Mouse (Mus musculus) erythroblast, embryonic 14.5 days (primary cell): Measurements from ENCODE around the gene Gm42421. TPM values are rescaled to one million over a fixed set of nuclear protein-coding genes. Genes with fewer than 3 reads are reported as not detected.

ENCODE experiments used
- H3K27me3 ChIP-seq: 2 replicates; pipeline ENCODE4 v1.6.1; 2012; ENCODE audit warnings: inconsistent platforms; ENCODE audit not compliant: control insufficient read depth
- H3K36me3 ChIP-seq: 2 replicates; pipeline ENCODE4 v1.6.1; 2012; ENCODE audit warnings: mild to moderate bottlenecking, inconsistent platforms; ENCODE audit not compliant: control insufficient read depth
- H3K4me1 ChIP-seq: 2 replicates; pipeline ENCODE4 v1.6.1; 2012; ENCODE audit warnings: inconsistent platforms; ENCODE audit not compliant: control insufficient read depth
- H3K4me3 ChIP-seq: replicated peaks from 2 replicates; pipeline ENCODE3; 2012; ENCODE audit warnings: moderate library complexity, mild to moderate bottlenecking, inconsistent platforms
- H3K9me3 ChIP-seq: 2 replicates; pipeline ENCODE4 v1.6.1; 2012; ENCODE audit warnings: low read length, inconsistent platforms, mixed read lengths; ENCODE audit not compliant: control insufficient read depth
- GATA1 ChIP-seq: IDR thresholded peaks from 2 replicates; pipeline ENCODE4 v1.6.1; 2012; ENCODE audit warnings: low read length, inconsistent platforms, mixed read lengths
- TAL1 ChIP-seq: IDR thresholded peaks from 3 replicates; pipeline ENCODE4 v1.6.1; 2012; ENCODE audit warnings: low read length, inconsistent platforms, mixed read lengths
- polyA plus RNA-seq: library from polyadenylated mRNA; stranded (reverse); fragments of >175 nt; gene quantifications from 2 replicates; pipeline ENCODE4 v1.2.3, GENCODE M21; 2012

The Gm42421 gene
- polyA plus RNA-seq: not detected in 2 replicates

- Histone ChIP-seq H3K4me3 (no peak within 1 kb of the TSS), H3K36me3 (peaks cover 99% of the 10 kb centered on the region), H3K27me3 (no peaks in the 10 kb centered on the region), H3K9me3 (no peaks in the 10 kb centered on the region), H3K4me1 (peaks cover 34% of the 10 kb centered on the region)
- no peak for TF ChIP-seq TAL1
- no peak for TF ChIP-seq GATA1
Observed at GRCm38 (mm10) chr5:143927875-143928274, at the start of gene Gm42421. TSS of gene Gm42421 (plus strand) at chr5:143928175.

DNA sequence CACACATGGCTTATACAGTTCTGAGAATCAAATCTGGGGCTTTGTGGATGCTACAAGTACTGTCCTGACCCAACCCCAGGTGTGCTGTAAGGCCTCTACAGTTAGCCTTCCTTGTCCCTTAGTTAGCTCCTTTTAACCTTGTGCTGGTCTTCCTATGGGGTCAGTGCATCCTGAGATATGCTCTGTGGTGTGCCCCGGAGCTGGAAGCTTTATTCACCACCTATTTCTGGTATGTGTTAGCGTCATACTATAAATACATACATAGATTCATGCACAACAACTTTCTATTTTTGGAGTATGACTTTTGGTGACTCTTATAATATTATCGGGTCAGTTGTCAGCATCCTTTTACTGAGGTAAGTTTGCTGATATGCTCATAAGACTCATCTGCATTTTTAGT is 42.7 kb upstream of the Gm42421 start:
- Histone ChIP-seq H3K4me3 (no peak overlapping the region), H3K9me3 (peaks cover 27% of the 10 kb centered on the region), H3K36me3 (peaks cover 100% of the 10 kb centered on the region), H3K4me1 (no peaks in the 10 kb centered on the region; the same call in 1 of the 2 replicates), H3K27me3 (no peaks in the 10 kb centered on the region; the same call in 1 of the 2 replicates)
- TF ChIP-seq TAL1: no peak
- TF ChIP-seq GATA1: no peak

DNA sequence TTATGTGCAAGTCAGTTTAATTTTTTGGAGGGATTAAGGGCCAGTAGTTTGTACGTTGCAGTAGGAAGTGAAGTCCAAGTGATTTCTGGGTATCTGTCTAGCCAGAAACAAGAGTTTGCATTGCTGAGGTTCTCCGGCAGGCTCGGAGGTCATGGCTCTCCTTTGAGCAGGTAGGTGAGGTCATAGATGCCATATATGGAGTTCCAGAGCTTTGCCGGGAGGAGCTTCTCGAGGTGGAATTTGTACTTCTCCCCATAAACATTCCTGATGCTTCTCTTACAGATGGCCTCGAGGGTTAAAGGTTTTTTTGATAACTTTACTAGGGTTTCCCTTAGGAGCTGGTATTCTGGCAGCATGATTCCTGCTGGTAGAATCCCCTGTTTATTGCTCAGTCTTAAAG is 37.2 kb upstream of the Gm42421 start:
- Histone ChIP-seq H3K9me3 (peaks cover 4% of the 10 kb centered on the region), H3K4me3 (no peak overlapping the region), H3K4me1 (peaks cover 24% of the 10 kb centered on the region), H3K36me3 (peaks cover 100% of the 10 kb centered on the region), H3K27me3 (no peaks in the 10 kb centered on the region; the same call in 1 of the 2 replicates)
- TF ChIP-seq TAL1 (no peak), GATA1 (no peak)

DNA sequence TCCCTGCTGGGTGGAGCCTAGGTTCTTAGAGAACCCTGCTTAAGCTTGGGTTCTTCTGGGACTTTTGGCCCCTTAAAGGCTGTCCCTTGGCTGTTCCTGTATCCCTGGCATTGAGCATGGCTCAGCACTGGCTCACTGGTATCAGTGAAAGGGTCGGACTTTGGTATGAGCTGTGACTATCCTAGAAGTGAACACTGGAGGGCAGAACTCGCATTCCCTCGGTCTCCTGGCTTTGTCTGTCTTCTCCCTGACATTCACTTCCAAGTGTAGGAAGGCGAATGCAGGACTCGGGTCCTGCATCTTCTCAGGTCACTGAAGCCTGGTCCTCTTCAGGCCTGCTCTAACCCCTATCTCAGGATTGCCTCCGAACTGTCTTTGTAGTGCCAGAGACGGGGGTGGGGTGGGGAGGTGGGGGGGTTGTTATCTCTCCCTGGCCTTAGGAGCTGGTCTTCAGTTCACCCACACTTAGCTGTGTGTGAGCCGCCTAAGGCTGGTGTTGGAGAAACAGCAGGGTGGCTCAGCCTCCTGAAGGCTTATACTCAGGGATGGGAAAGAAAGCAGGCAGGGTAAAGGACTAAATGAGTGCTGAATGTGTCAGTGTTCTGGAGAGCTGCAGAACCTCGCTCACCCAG is 35.6 kb upstream of the Gm42421 start:
- no peaks in the 10 kb centered on the region for H3K9me3 ChIP-seq
- peaks cover 100% of the 10 kb centered on the region for H3K36me3 ChIP-seq
- H3K4me3 ChIP-seq: no peak overlapping the region
- no peaks in the 10 kb centered on the region for H3K27me3 ChIP-seq
- peaks cover 24% of the 10 kb centered on the region for H3K4me1 ChIP-seq
- TF ChIP-seq GATA1: no peak
- no peak for TF ChIP-seq TAL1

DNA sequence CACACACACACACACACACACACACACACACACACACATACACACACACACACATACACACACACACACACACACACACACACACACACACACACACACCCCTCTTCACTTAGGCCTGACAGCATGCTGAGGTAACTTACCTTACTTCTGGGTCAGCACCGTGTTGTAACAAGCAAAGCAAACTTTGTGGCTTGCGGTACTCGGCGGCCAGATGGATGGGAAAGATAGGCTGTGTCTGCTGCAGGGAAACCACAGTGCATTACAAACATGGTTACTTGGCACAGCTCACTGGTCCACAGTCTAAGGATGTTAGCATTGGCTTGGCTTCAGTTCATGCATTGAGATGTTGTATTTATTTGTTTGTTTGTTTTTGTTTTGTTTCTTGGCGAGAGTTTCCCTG is 34.6 kb upstream of the Gm42421 start:
- TF ChIP-seq GATA1 (peak; percentile 24; the same call in 1 of the 2 replicates), TAL1 (no peak)
- Histone ChIP-seq H3K9me3 (no peaks in the 10 kb centered on the region), H3K4me1 (peaks cover 24% of the 10 kb centered on the region), H3K36me3 (peaks cover 100% of the 10 kb centered on the region), H3K4me3 (no peak overlapping the region), H3K27me3 (no peaks in the 10 kb centered on the region)

GRCm38 (mm10) chr5:143897635-143898330 is 30.2 kb upstream of the Gm42421 start, which contains the start of gene Ankrd61:
TSS of gene Ankrd61 (minus strand) at chr5:143897685.
- H3K4me3 ChIP-seq: no peak within 1 kb of the TSS
- H3K9me3 ChIP-seq: no peaks in the 10 kb centered on the region
- peaks cover 100% of the 10 kb centered on the region for H3K36me3 ChIP-seq
- peaks cover 20% of the 10 kb centered on the region for H3K4me1 ChIP-seq
- H3K27me3 ChIP-seq: no peaks in the 10 kb centered on the region
- TF ChIP-seq GATA1 (no peak), TAL1 (no peak)

- no peaks in the 10 kb centered on the region for H3K27me3 ChIP-seq
- no peak for TF ChIP-seq GATA1
- no peak for TF ChIP-seq TAL1
- H3K4me1 ChIP-seq: peaks cover 40% of the 10 kb centered on the region
- no peak overlapping the region for H3K4me3 ChIP-seq
- peaks cover 100% of the 10 kb centered on the region for H3K36me3 ChIP-seq
- H3K9me3 ChIP-seq: no peaks in the 10 kb centered on the region
Observed at GRCm38 (mm10) chr5:143902111-143902510, 25.9 kb upstream of the Gm42421 start.

DNA sequence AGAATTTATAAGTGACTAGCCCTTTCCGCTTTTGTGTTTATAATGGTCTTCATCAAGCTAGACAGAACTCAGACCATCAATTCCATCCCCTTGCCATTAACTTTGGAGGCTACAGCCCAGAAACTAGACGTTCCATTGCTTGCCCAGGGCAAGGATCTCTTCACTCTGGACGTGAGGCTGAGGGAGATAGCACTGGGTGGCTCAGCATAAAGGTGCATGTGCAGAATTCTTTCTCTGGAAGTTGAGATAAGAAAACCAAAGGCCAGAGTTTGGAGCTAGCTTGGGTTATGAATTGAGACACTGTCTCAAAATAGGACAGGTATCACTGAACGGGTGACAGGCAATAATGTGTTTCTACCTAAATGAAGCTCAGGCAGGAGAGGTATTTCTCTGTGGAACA is 24.2 kb upstream of the Gm42421 start:
- peaks cover 54% of the 10 kb centered on the region for H3K4me1 ChIP-seq
- no peak overlapping the region for H3K4me3 ChIP-seq
- H3K27me3 ChIP-seq: no peaks in the 10 kb centered on the region
- H3K9me3 ChIP-seq: no peaks in the 10 kb centered on the region
- peaks cover 95% of the 10 kb centered on the region for H3K36me3 ChIP-seq
- no peak for TF ChIP-seq GATA1
- no peak for TF ChIP-seq TAL1

DNA sequence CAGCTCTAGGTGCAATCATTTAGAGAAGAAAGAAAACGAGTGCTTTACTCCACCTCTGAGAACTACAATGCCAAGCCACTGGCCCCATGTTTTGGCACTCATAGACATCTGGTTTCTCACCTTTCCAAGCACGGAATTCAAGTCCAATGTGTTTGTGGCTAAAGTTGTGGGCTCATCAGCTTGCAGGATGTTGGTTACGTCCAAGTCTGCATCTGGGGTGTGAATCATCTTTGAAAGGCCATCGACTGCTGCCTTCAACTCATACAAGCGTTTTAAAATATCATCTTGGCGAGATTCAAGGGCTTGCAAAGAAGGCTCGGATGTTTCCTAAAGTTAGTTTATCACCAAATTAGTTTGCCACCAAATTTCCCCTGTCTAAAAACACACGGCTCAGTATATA is 21.5 kb upstream of the Gm42421 start:
- TF ChIP-seq TAL1: no peak
- no peak for TF ChIP-seq GATA1
- no peak overlapping the region for H3K4me3 ChIP-seq
- H3K36me3 ChIP-seq: peaks cover 69% of the 10 kb centered on the region
- no peaks in the 10 kb centered on the region for H3K9me3 ChIP-seq
- peaks cover 70% of the 10 kb centered on the region for H3K4me1 ChIP-seq
- no peaks in the 10 kb centered on the region for H3K27me3 ChIP-seq
